Mouse (Mus musculus) hematopoietic stem cell, adult 5-6 weeks (primary cell): ENCODE data around the gene Gpx1. TPM values are rescaled to one million over a fixed set of nuclear protein-coding genes. Genes with fewer than 3 reads are reported as not detected.
A peak's percentile ranks its signal among the peaks of the same experiment; 100 is the strongest.
"Not testable (repeated sequence)": the region's sequence is repeated elsewhere in the genome, so short reads cannot be mapped to it uniquely, and the experiment has no call there.

Experiments used
- ATAC-seq, 2 experiments: fragments of 125-278 bp in 1 of 2; replicated peaks in 1 of 2; 2 replicates each; pipeline ENCODE4 v1.8.0; 2016 to 2017; ENCODE audit warnings: inconsistent platforms in 2 of 2, mild to moderate bottlenecking in 2 of 2, moderate number of reproducible peaks in 2 of 2, low read depth in 1 of 2, moderate TSS enrichment in 1 of 2; ENCODE audit not compliant: low FRiP score in 2 of 2, poor library complexity in 2 of 2, severe bottlenecking in 2 of 2, insufficient read depth in 1 of 2, low TSS enrichment in 1 of 2
- total RNA-seq: library from RNA; stranded (forward); fragments of 172-1452, 232-1000 nt; gene quantifications from 2 replicates; pipeline ENCODE4 v1.2.3, GENCODE M21; 2017

Gene Gpx1
- total RNA-seq, result 711 and 1,132 TPM in 2 replicates

DNA sequence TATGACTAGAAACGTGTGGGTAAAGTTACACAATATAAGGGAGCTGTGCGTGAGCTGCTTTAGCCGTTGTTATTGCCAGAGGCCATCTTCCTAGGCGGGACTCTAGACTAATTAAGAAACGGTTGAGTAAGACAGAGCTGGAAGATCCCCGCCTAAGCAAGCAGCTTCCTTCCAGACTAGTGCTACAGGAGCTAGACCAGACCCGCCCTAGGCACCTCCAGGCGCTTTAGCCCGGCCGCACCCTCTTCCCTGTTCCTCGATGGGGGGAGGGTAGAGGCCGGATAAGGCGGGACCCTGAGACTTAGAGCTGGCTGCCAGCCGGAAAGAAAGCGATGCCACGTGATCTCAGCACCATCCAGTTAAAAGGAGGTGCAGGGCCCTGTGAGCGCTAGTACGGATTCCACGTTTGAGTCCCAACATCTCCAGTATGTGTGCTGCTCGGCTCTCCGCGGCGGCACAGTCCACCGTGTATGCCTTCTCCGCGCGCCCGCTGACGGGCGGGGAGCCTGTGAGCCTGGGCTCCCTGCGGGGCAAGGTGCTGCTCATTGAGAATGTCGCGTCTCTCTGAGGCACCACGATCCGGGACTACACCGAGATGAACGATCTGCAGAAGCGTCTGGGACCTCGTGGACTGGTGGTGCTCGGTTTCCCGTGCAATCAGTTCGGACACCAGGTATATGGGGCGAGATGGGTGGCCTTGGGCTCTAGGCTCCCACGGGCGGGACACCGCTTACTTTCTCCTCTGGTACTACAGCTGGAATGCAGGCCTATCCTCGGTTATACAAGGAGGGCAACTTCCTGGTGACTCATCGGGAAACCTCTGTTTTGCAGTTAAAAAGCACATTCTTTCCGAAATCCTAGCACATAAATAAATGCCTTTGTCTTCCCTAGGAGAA lies at the start of gene Gpx1:
Gene Gpx1 (plus strand): TSS at position 18 of the 896 bp plus-strand sequence.
- ATAC-seq, result peak; percentile 83 to 87

DNA sequence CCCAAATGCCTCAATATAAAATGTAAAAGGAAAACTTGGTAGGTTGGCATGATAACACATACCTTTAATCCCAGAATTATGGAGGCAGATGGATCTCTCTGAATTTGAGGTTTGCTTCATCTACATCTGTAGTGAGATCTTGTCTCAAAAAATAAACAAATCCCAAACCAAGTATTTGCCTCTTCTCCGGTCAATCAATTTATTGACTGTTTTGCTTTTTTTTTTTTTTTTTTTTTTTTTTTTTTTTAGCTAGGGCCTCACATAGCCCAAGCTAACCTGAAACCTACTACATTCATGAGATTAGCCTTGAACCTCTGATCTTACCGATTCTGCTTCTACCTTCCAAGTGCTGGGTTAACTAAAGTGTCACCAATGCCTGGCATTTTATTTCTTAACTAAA lies 49.4 kb upstream of the Gpx1 start:
- ATAC-seq, result no peak

DNA sequence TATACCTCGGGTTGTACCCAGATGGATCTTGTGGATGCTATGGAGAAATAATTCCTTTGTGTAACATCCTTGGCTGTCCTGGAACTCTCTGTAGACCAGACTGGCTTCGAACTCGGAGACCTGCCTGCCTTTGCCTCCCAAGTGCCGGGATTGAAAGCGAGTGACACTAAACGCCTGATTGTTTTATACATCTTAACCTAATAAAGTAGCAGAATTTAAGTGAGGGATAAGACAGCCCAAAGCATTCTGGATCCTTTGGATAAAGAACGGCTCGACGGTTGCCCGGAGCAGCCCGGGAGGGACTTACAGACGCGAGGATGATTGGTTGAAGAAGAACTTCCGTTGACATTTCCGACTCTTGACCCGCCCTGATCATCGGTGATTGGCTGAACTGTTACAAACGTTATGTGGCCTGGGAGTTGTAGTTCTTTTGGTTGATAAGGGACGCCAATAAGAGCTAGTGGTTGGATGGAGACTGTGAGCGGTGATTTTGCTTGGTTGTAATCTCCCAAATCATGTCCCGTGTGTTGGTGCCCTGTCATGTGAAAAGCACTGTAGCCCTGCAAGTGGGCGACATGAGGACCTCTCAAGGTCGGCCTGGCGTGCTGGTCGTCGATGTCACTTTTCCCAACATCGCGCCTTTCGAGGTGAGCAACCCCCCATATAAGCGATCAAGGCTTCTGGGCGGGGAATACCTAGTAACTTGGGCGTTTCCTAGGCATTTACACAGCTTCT lies 48.5 kb upstream of the Gpx1 start, which contains the start of gene Nicn1:
Gene Nicn1 (plus strand): TSS at position 414 of the 735 bp plus-strand sequence.
- ATAC-seq, result peak; percentile 100

DNA sequence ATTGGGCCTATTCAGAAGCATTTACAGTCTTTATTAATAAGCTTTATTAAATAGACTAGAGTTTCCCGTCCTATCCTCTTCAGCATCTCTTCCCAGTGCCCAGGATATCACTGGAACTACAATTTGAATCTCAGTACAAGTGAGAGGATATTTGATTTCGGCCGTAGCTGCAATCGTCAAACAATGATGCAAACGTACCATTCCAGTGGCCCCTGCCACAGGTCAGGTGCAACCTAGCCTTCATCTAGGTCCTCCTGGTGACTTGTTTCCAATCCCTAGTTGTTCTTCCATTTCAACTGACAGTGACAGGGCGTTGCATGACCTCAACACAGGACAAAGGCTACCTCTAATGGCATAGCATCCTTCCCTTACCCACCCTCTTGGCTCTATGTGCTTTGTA lies 47.9 kb upstream of the Gpx1 start:
- ATAC-seq, result no peak

DNA sequence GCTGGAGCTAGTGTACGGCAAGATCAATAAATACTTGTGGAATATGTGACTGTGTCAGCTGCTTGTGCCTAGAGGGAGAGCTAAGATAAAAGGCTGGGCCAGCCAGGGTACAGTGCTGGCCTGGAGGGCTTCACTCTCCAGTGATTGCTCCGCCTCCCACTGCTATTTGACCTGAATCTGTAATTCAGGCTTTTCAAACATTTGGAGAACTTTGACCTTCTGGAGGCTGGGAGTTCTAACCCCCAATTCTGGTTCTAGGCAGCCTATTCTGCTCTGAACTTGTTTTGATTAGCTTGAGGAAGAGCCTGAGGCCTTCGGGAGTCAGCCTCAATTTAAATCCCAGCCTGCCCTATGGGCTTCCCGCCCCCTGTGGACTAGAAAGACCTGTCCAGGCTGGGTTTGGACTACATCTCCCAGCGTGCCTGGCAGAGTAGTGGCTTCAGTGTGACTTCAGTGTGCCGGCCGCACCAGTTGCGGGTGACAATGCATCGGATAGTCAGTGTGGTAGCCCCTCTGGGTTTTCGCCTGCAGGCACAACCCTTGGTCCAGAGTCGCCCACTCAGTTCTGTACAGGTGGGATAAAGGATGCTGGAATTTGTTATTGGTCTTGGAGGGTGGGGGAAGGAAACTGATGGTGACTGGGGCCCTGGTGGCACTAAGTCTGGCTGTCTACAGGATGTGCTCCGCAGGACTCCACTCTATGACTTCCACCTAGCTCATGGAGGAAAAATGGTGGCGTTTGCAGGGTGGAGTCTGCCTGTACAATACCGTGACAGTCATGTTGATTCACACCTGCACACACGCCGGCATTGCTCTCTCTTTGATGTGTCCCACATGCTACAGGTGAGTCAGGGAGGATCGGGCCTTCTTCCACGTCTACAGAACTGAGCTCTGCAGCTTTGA lies 42.0 kb upstream of the Gpx1 start, which contains the start of gene Amt:
Gene Amt (plus strand): TSS at position 401 of the 903 bp plus-strand sequence.
- ATAC-seq, result no peak

DNA sequence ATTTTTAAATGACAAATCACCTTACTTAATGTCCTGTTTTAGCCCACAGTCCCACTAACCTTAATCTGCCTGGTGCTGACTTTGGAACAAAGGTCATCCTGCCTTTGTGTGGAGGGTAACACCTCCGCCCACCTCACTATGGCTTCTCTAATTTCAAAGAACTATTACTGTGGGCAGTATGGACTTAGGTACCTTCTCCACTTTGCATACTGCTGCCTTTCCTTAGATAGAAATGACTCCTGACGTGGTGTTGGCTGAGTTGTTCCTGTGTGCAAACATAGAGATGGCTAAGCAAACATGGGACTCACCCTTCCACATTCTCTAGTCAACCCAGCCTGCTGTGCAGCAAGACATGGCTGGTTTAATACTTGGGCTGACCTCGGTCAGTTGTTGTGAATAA lies 36.9 kb upstream of the Gpx1 start:
- ATAC-seq, result no peak

DNA sequence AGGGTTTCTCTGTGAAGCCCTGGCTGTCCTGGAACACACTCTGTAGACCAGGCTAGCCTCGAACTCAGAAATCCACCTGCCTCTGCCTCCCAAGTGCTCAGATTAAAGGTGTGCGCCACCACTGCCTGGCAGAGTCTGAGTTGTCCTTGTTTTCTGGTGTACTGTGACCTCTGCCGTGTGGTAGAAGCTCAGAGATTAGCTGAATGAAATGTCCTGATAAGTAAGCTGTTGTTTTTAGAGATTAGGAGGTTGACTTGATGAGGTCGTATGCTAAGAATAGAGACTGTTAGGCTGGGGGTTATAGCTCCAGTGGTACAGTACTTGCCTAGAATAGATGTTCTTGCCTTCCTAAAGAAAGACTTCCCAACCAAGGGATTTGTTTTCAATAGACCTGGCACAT lies 34.0 kb upstream of the Gpx1 start:
- ATAC-seq, result no peak

DNA sequence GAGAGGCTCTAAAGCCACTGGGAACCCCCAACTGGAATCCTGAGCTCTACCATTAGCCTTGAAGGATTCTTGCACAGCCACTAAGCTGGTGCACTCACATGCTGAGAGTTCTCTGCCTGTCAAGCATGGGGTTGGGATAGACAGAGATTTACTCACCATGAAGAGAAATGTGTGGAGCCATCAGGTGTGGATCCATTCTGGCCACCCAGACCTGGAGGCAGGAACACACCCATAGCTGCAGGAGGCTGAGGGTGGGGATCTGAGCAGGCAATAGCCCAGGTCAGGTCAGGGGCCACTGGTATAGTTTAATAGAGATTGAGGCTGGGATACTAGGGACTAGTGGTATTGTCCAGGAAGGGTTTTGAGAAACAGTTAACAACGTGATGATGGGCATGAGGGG lies 33.5 kb upstream of the Gpx1 start:
- ATAC-seq, result no peak

DNA sequence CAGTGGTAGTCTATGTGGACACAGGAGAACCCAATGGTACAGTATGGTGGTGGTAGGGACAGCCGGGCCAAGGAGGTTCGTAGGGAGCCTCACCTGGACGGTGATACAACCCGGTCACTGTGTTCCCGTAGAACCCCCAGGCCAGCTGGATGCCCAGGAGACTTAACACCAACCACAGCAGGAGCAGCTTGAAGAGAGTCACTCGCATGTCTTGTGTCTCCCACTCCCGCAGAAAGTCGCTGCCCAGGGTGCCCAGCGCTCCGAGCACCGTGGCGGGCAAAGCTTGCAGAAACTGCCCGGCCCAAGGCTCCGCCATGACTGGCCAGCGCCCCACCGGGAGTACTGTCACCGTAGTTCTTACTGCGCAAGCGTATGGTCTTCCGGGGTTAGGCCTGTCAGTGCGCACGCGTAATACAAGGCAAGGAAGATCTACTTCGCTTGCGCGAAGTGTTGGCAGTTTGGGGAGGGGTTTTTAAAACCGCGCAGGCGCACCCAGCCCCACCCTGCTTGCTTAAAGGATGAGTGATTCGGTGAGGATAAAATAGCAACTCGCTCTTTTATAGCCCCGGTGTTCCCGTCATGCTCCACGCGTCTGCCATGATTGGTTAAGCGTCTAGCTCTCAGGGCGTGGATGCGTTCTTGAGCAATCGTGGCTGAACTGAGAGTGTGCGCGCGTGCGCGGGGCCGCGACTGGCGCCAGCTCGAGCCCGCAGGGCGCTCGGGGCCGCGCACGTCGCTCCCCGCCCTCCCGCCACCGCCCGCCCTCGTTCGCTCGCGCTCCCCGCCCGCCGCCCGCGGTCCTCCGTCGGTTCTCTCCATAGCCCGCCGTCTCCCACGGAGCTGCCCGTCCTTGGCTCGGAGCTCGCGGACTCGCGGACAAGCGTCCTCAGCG lies 32.8 kb upstream of the Gpx1 start, which contains the start of the genes Rhoa and Tcta:
Gene Rhoa (plus strand): TSS at position 501 of the 892 bp plus-strand sequence.
Gene Tcta (minus strand): TSS at position 532 of the 892 bp plus-strand sequence.
- ATAC-seq, result peak; percentile 95 to 97

DNA sequence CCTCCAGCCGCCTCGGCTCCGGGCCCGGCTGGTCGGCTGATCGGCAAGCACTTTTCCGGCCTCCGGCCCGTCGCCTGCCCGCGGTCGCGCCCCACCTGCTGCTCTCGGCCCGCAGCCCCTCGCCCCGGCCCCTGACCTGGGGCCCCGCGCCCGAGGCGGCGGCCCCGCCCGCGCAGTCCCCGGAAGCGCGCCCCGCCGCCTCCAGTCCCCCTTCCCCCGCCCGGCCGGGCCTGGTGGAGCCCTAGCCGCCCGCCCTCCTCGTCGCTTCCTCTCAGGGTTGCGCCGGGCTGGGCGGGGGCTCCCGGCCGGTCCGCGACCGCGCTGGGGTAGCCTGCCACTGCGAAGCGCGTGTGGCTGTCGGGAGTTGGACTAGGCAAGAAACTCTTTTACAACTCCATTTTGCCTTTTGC lies 32.1 kb upstream of the Gpx1 start:
- peak; percentile 54 to 56; a peak in 3 of 4 replicates for ATAC-seq

DNA sequence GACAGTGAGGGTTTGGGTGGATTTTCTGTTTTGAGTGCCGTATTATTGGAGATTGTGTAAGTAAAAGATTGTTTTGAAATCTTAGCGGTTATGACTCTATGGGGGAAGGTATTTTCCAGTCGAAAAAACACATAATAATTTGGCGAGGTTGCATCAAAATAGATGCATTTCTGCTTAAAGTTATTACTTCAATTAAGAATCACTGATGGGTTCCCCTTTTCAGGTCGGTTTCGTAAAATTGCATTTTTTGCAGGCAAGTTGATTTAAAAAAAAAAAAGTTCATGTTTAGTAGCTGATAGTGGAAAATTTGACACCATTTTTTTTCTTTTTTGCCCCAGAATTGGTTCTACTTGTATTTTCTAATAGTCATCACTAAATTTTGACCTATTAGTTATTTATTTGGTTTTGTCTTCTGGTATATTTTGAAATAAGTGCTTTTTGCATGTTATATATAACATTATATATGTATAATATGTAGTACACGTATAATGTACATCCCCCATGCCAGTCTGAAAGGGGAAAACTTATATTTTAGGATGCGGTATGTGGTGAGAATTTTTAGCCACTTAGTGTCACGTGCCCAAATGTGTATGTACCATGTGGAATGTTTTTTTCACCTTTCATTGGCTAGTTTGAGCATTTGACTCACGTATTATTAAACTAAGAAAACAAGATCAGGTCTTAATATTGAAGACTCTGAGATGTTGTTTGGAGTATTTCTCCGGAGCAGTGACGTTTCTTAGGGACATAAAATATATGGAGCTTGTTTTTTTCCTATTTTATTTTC lies 31.5 kb upstream of the Gpx1 start:
- ATAC-seq, result no peak

DNA sequence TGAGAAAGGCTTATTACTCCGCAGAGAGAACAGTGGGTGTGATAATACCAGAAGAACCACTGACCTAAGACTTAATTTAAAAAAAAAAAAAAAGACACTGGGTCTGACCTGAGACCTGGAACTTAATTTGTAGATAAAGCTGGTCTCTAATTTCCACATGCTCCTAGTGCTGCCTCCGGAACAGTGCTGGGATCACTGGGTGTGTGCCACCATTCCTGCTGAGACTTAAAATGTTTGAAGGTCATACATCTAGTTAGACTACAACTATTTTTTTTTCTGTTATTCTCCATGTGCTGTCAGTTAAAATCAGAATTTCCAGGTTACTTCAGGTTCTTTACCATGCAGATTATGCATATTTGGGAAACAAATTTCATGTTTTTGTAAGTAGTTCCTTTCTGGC lies 30.6 kb upstream of the Gpx1 start:
- ATAC-seq, result no peak

DNA sequence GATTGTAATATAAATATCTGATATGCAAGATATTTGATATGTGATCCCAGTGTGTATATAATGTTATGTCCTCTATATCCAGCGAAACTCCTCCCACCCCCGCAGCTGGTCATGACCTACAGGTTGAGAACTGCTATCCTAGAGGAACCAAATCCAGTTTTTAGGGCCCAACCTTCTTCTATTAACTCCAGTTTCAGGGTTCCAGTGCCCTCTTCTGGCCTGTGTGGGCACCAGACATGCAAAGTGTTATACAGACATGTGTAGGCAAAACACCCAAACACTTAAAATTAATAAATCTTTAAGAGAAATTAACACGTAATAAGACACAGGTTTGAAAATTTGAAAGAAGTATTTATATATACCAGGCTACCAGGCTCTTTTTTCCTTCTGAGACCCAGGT lies 21.1 kb upstream of the Gpx1 start:
- ATAC-seq, result no peak

DNA sequence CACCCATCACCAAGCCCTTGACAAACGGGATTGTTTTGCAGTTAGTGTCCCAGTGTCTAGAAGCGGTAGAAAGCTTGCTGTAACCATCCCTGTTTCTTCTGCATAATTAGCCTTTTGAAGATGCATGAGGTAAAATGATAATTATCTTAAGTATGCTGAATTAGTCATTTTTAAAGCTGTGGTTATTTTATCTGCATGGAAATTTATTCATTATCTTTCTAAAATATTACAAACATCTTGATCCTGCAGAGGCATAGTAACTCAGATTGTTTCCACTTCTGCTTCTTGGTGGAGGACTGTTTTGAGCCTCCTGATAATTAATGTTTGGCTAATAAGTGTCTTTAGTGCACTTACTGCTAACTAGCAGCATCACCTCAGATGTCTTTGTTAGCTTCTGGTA lies 20.2 kb upstream of the Gpx1 start:
- ATAC-seq, result no peak

DNA sequence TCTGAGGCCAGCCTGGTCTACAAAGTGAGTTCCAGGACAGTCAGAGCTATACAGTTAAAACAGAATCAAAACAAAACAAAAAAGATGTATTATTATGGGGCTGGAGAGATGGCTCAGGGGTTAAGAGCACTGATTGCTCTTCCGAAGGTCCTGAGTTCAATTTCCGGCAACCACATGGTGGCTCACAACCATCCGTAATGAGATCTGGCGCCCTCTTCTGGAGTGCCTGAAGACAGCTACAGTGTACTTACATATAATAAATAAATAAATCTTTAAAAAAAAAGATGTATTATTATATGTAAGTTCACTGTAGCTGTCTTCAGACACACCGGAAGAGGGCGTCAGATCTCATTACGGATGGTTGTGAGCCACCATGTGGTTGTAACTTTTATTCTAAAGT lies 16.6 kb upstream of the Gpx1 start:
- not testable (repeated sequence) for ATAC-seq

DNA sequence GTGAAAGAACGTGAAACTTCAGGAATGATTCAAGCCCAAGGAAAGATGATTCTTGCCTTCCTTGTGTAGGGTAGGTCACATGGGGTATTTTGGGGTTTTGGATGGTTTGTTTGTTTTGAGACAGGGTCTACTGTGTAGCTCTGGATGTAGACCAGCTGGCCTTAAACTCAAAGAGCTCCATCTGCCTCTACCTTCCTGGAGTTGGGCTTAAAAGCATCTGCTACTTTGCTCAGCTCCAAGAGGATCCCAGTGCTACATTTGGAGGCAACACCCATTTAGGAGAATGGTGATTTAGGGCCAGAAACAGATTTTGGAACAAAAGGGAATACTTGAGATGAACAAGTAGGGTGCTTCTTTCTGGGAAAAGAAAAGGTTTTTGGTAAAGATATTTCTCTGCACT lies 13.9 kb upstream of the Gpx1 start:
- ATAC-seq, result no peak
